Comparison of ENCODE assay signal across 23 mouse cellular contexts in genomic region chr13:5166716-5167115, GRCm38 (mm10).
DNase-seq lines count a peak whose midpoint lies in the region; ATAC-seq lines count a peak whose summit lies in the region.
"Had no signal": no experiment of that assay in that cellular context is flagged by ENCODE, and none has a peak within 500 bp of the region (broad histone marks: within the 10 kb centered on the region; RNA-seq: fewer than 3 reads in every experiment).

No protein-coding gene starts in this region.

- no peak overlapping the region for H3K9ac ChIP-seq in kidney, embryonic 15.5 days
- H3K9ac ChIP-seq in kidney, embryonic 16.5 days (replicated peaks; ENCODE audit: low read length): no peak overlapping the region
- H3K9ac ChIP-seq: embryonic facial prominence, embryonic 12.5 days; forebrain, postnatal 0 days; heart, embryonic 12.5 days; intestine, embryonic 15.5 days had no signal

- ATAC-seq in kidney, embryonic 15.5 days (replicated peaks; ENCODE audit: low FRiP score): no peak
- no peak; the same call in 1 of the 2 replicates for ATAC-seq in kidney, embryonic 16.5 days (ENCODE audit: low FRiP score, low TSS enrichment)
- ATAC-seq: activated CD4-positive, CD25-positive, alpha-beta regulatory T cell, adult 4 months; forebrain, postnatal 0 days; hindbrain, embryonic 16.5 days; intestine, embryonic 15.5 days had no signal

- H3K4me3 ChIP-seq in kidney, embryonic 15.5 days (replicated peaks): no peak overlapping the region
- no peak overlapping the region for H3K4me3 ChIP-seq in kidney, embryonic 16.5 days (ENCODE audit: low read length)
- H3K4me3 ChIP-seq: embryonic facial prominence, embryonic 12.5 days; heart, embryonic 12.5 days; hindbrain, embryonic 10.5 days; intestine, embryonic 15.5 days; limb, embryonic 10.5 days had no signal

- H3K36me3 ChIP-seq in kidney, embryonic 15.5 days: no peaks in the 10 kb centered on the region
- H3K36me3 ChIP-seq in kidney, embryonic 16.5 days (ENCODE audit: insufficient read depth, low read length): no peaks in the 10 kb centered on the region
- H3K36me3 ChIP-seq: embryonic facial prominence, embryonic 12.5 days; heart, embryonic 12.5 days; hindbrain, embryonic 10.5 days; intestine, embryonic 15.5 days; limb, embryonic 10.5 days had no signal

- no peaks in the 10 kb centered on the region for H3K4me1 ChIP-seq in kidney, embryonic 15.5 days
- H3K4me1 ChIP-seq in kidney, embryonic 16.5 days (ENCODE audit: insufficient read depth, low read length): no peaks in the 10 kb centered on the region
- H3K4me1 ChIP-seq: embryonic facial prominence, embryonic 12.5 days; heart, embryonic 12.5 days; hindbrain, embryonic 10.5 days; intestine, embryonic 15.5 days; limb, embryonic 10.5 days had no signal

- H3K27me3 ChIP-seq in kidney, embryonic 15.5 days: no peaks in the 10 kb centered on the region
- H3K27me3 ChIP-seq in kidney, embryonic 16.5 days (ENCODE audit: insufficient read depth, low read length): no peaks in the 10 kb centered on the region
- H3K27me3 ChIP-seq: embryonic facial prominence, embryonic 12.5 days; heart, embryonic 12.5 days; intestine, embryonic 15.5 days had no signal

- WGBS in kidney, embryonic 15.5 days: 47% methylated on average over 2 of the region's 2 CpGs
- WGBS in kidney, embryonic 16.5 days: 49% methylated on average over 2 of the region's 2 CpGs

- no peak for DNase-seq in kidney, adult 11 months
- DNase-seq in adrenal gland, adult 8-10 months: peak; percentile 15
- peak; percentile 21 to 43 for DNase-seq in kidney, postnatal 4 days
- DNase-seq in left cerebral cortex, adult 11 months (ENCODE audit: low spot score): no peak
- no peak for DNase-seq in lung, postnatal 36 days
- DNase-seq: cerebellum, postnatal 10 days; forebrain, postnatal 0 days; gastrocnemius, postnatal 14 days; heart, adult 11 months; lung, postnatal 4 days; midbrain, embryonic 14.5 days; right cerebral cortex, postnatal 25 days; spleen, adult 18-20 months; thymus, postnatal 14 days had no signal

- no peaks in the 10 kb centered on the region for H3K9me3 ChIP-seq in kidney, embryonic 15.5 days (replicated peaks)
- H3K9me3 ChIP-seq in kidney, embryonic 16.5 days (ENCODE audit: low read length): no peaks in the 10 kb centered on the region
- H3K9me3 ChIP-seq: embryonic facial prominence, embryonic 12.5 days; heart, embryonic 12.5 days; hindbrain, embryonic 10.5 days; intestine, embryonic 15.5 days; limb, embryonic 10.5 days had no signal

- H3K4me2 ChIP-seq in kidney, embryonic 15.5 days: no peak overlapping the region
- H3K4me2 ChIP-seq in kidney, embryonic 16.5 days (replicated peaks; ENCODE audit: low read depth, low read length): no peak overlapping the region
- H3K4me2 ChIP-seq: embryonic facial prominence, embryonic 12.5 days; heart, embryonic 12.5 days; intestine, embryonic 15.5 days had no signal

- peak overlapping the region; percentile 30; the same call in 1 of the 2 replicates for H3K27ac ChIP-seq in kidney, embryonic 15.5 days
- H3K27ac ChIP-seq in kidney, embryonic 16.5 days (ENCODE audit: low read length): peak overlapping the region; percentile 29; the same call in 1 of the 2 replicates
- H3K27ac ChIP-seq: embryonic facial prominence, embryonic 12.5 days; hindbrain, embryonic 10.5 days; intestine, embryonic 15.5 days; limb, embryonic 10.5 days had no signal

Comparison
In these comparisons a context has a peak if more than half of its experiments do, and no peak if none do; other contexts are left out.
1. DNase-seq: peak in adrenal gland, adult 8-10 months (single experiment) and kidney, postnatal 4 days (2 of 2); none in kidney, adult 11 months (single experiment), left cerebral cortex, adult 11 months (single experiment) and lung, postnatal 36 days (single experiment).